Mouse (Mus musculus): Measurements from ENCODE around the gene Cacng6. TPM values are rescaled to one million over a fixed set of nuclear protein-coding genes. Genes with fewer than 3 reads are reported as not detected.

The Cacng6 gene
- total RNA-seq, 2 experiments from 2014 or later: 1.3 to 1.5 TPM

- no peak for DNase-seq (ENCODE audit: low spot score in 2 of 2)
These were observed 4.1 kb upstream of the Cacng6 start for GRCm38 (mm10) chr7:3419941-3420340.

GRCm38 (mm10) chr7:3420466-3420865, 3.5 kb upstream of the Cacng6 start:
- DNase-seq (ENCODE audit: low spot score in 2 of 2): no peak

- DNase-seq (ENCODE audit: low spot score in 2 of 2): no peak
These were observed 2.7 kb upstream of the Cacng6 start for GRCm38 (mm10) chr7:3421297-3421696.

- DNase-seq (ENCODE audit: low spot score in 2 of 2): no peak
These were observed 1.9 kb upstream of the Cacng6 start for GRCm38 (mm10) chr7:3422051-3422450.

- DNase-seq (ENCODE audit: low spot score in 2 of 2): no peak
These were observed 565 bp upstream of the Cacng6 start for GRCm38 (mm10) chr7:3423430-3423829.

- peak; percentile 83 to 93 for DNase-seq (ENCODE audit: low spot score in 2 of 2)
These were observed 1.1 kb downstream of the Cacng6 start for GRCm38 (mm10) chr7:3425141-3425540.

GRCm38 (mm10) chr7:3430161-3430560, 6.2 kb downstream of the Cacng6 start:
- DNase-seq (ENCODE audit: low spot score in 2 of 2): no peak

GRCm38 (mm10) chr7:3432066-3432465, 8.1 kb downstream of the Cacng6 start:
- DNase-seq (ENCODE audit: low spot score in 2 of 2): no peak

- DNase-seq (ENCODE audit: low spot score in 2 of 2): no peak
These were observed 13.9 kb downstream of the Cacng6 start for GRCm38 (mm10) chr7:3437941-3438340.

- DNase-seq (ENCODE audit: low spot score in 2 of 2): no peak
These were observed 16.0 kb downstream of the Cacng6 start for GRCm38 (mm10) chr7:3439984-3440383.

- DNase-seq (ENCODE audit: low spot score in 2 of 2): no peak
These were observed 16.5 kb downstream of the Cacng6 start for GRCm38 (mm10) chr7:3440526-3440925.

- no peak for DNase-seq (ENCODE audit: low spot score in 2 of 2)
These were observed 18.6 kb downstream of the Cacng6 start for GRCm38 (mm10) chr7:3442476-3443062.

- no peak for DNase-seq (ENCODE audit: low spot score in 2 of 2)
These were observed 20.7 kb downstream of the Cacng6 start for GRCm38 (mm10) chr7:3444678-3445077.

- no peak for DNase-seq (ENCODE audit: low spot score in 2 of 2)
These were observed 22.6 kb downstream of the Cacng6 start for GRCm38 (mm10) chr7:3446584-3446983.

GRCm38 (mm10) chr7:3447026-3447425, 23.0 kb downstream of the Cacng6 start:
- no peak for DNase-seq (ENCODE audit: low spot score in 2 of 2)

GRCm38 (mm10) chr7:3448737-3449454, 24.9 kb downstream of the Cacng6 start:
- peak; percentile 55 to 85 for DNase-seq (ENCODE audit: low spot score in 2 of 2)

- peak in 1 of 2 experiments; percentile 56 for DNase-seq (ENCODE audit: low spot score in 2 of 2)
These were observed 26.7 kb downstream of the Cacng6 start for GRCm38 (mm10) chr7:3450671-3451070.

- DNase-seq (ENCODE audit: low spot score in 2 of 2): no peak
These were observed 27.2 kb downstream of the Cacng6 start for GRCm38 (mm10) chr7:3451161-3451560.

GRCm38 (mm10) chr7:3452821-3453485, 29.0 kb downstream of the Cacng6 start:
- DNase-seq (ENCODE audit: low spot score in 2 of 2): no peak

- DNase-seq (ENCODE audit: low spot score in 2 of 2): no peak
These were observed 29.6 kb downstream of the Cacng6 start for GRCm38 (mm10) chr7:3453486-3454183.

GRCm38 (mm10) chr7:3457111-3457840, 33.3 kb downstream of the Cacng6 start:
- DNase-seq (ENCODE audit: low spot score in 2 of 2): peak in 1 of 2 experiments; percentile 57
